Mouse (Mus musculus): Measurements from ENCODE around the gene Sh3rf3.

DNA sequence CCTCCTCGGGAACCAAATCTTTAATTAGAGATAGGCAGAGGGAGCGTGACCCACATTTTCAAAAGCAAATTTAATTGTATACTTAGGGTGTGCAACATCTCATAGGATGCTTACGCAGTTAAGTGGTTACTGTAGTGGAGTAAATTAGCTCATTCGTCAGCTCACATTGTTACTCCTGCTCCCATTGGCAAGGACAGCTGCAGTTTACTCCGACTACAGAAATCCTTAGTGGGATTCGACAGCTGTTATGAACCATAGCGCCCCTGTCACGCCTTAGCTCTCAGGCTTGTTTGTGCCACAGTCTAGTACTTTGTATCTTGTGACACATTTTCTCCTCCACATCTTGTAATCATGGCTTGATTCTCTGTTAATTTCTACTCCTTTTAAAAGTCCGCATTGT is 200.5 kb downstream of the Sh3rf3 start:
- TF ChIP-seq POLR2A (IDR thresholded peaks at IDR 0.05; ENCODE audit: low read depth, low read length) (no peak), CTCF (IDR thresholded peaks at IDR 0.05; ENCODE audit: extremely low read depth, insufficient read depth, insufficient read length, insufficient replicate concordance) (no peak)

Measured in spleen, adult 2 months (tissue).